Mouse (Mus musculus) central nervous system, embryonic 11.5 days (tissue): ENCODE measurements around the gene Cryzl1. TPM values are rescaled to one million over a fixed set of nuclear protein-coding genes. Genes with fewer than 3 reads are reported as not detected.

Experiments used
- polyA plus RNA-seq: library from polyadenylated mRNA; depleted of rRNA; stranded (reverse); fragments of >200 nt; gene quantifications from 2 replicates; pipeline ENCODE4 v1.2.3, GENCODE M21; 2012; rRNA removed

Gene Cryzl1
- polyA plus RNA-seq: 45.1 and 53.1 TPM in 2 replicates

GRCm38 (mm10) chr16:91728123-91729065, at the start of gene Cryzl1:
Gene Cryzl1, minus strand, starts transcription at chr16:91728975.

DNA sequence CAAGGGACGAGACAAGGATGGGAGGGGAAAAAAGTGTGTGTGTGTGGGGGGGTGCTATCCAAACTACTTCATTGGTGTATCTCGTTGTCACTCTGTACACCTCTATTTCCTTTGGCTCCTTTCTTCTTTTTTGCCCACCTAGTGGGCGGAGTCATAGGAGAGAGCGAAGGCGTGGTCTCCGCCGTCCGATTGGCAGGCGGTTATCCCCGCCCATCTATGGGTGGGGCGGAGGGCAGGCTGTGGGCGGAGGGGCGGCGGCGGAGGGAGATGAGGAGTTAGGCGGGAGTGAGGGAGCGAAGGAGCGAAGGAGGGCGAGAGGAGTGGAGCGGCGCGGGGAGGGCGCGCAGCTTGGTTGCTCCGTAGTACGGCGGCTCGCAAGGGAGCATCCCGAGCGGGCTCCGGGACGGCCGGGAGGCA, 299 bp upstream of the Cryzl1 start, which contains the start of gene Itsn1:
Gene Itsn1 (plus strand): TSS at position 216 of the 417 bp plus-strand sequence.

GRCm38 (mm10) chr16:91688619-91689334, 40.0 kb downstream of the Cryzl1 start, which contains the start of gene Donson:
Gene Donson, minus strand, starts transcription at chr16:91688770.

DNA sequence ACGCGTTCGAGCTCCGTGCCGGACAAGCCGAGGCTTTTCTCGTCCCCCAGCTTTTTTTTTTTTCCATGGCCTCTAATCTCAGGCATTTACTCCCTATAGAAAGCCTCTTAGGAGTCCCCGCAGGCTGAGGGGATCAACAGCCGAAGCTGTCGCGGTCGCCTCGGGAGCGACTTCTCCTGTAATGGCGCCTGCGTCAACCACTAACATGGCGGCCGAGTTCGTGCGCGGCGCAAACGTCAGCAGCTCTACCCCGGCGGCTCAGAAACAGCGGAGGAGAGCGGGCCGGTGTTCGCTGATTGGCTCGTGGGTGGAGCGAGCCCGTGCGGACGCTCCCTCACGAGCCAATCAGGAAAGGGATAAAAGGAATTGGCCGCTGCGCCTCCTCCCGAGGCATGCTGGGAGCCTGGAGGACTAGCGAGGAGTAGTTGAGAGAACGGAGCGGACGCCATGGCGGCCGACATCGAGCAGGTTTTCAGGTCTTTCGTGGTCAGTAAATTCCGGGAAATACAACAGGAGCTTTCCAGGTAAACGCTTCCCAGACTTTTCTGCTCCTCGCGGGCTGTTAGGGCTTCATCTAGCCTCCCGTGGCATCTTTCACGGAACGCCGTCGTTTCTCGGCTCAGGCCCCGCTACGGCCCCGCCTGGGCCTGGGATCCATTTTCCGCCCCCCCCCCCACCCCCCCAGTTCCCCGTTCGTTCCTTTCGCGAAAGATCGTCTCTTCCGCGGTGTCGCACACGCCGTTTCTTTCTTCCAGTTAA, 81.1 kb downstream of the Cryzl1 start, which contains the start of gene Son:
Gene Son (plus strand): TSS at position 46 of the 759 bp plus-strand sequence.

DNA sequence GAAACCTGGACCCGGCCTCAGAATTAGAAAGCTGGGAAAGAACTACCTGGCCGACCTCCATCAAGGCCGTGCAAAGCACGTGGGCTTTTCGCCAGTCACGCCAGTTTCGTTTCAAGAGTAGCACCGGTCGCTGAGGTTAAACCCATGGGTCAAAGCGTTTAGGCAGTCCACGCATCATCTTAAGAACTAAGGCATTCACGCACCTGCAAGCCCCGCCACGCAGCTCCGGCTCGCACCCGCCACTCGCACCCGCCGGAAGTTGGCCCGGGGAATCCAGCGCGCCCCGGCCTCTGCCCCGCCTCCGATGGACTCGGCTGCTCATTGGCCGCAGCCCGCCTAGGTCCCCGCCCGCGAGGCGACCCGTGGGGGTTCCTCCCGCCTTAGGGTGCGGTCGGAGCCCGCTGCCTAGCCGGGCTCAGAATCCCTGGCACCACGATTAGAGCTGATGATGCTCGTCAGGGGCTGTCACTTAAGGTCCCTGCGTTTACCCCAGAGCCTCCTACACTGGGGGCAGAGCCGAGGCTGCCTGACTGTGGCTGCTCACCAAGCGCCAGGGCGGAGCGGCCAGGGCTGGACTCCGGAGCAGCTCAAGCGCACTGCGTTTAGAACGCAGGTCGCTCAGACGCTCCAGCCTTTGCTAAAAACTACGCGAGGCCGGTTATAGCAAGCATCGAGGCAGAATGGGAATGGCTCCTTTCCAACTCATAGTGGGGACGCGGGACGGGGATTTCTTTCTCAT, 81.9 kb downstream of the Cryzl1 start, which contains the start of gene Gart:
Gene Gart (minus strand): TSS at position 272 of the 739 bp plus-strand sequence.

Other genes with a start within 250 kb of the Cryzl1 start
- 33.8 and 44.2 TPM in 2 replicates for gene Ifnar1, start 243.7 kb downstream of the Cryzl1 start, polyA plus RNA-seq
- 11.3 and 17.4 TPM in 2 replicates for gene Ifngr2, start 181.9 kb downstream of the Cryzl1 start, polyA plus RNA-seq
- 14.7 and 24.9 TPM in 2 replicates for gene Tmem50b, start 131.2 kb downstream of the Cryzl1 start, polyA plus RNA-seq
- gene Dnajc28, start 109.9 kb downstream of the Cryzl1 start, polyA plus RNA-seq: 3.8 TPM in 2 replicates
- gene Gart, start 82.0 kb downstream of the Cryzl1 start, polyA plus RNA-seq: 80.4 and 154 TPM in 2 replicates
- gene Son, start 81.5 kb downstream of the Cryzl1 start, polyA plus RNA-seq: 360 and 423 TPM in 2 replicates
- 39.8 and 43.0 TPM in 2 replicates for gene Donson, start 40.2 kb downstream of the Cryzl1 start, polyA plus RNA-seq
- 70.3 and 260 TPM in 2 replicates for gene Itsn1, start 306 bp upstream of the Cryzl1 start, polyA plus RNA-seq